Mouse (Mus musculus) midbrain, embryonic 14.5 days (tissue): ENCODE results near the gene Kif6. TPM values are rescaled to one million over a fixed set of nuclear protein-coding genes. Genes with fewer than 3 reads are reported as not detected.

Source experiments
- ATAC-seq: fragments of 200-750 bp; cut with Nextera tagmentation; 2 replicates; pipeline ENCODE4 v1.8.0; 2017; ENCODE audit warnings: moderate number of reproducible peaks, moderate library complexity; ENCODE audit not compliant: low FRiP score, low TSS enrichment
- DNase-seq: peaks from one replicate; pipeline ENCODE4 v3.0.0-alpha.2; 2015
- H3K27ac ChIP-seq: fragments of 300-500 bp; sonication (generic); replicated peaks from 2 replicates; pipeline ENCODE4 v1.5.1; 2014; ENCODE audit warnings: mild to moderate bottlenecking, low read depth, low read length, moderate library complexity
- H3K27me3 ChIP-seq: fragments of 300-500 bp; sonication (generic); 2 replicates; pipeline ENCODE4 v1.6.1; 2014; ENCODE audit warnings: low read length, control low read depth, mixed read lengths; ENCODE audit not compliant: control insufficient read depth, insufficient read depth
- H3K36me3 ChIP-seq: fragments of 300-500 bp; sonication (generic); 2 replicates; pipeline ENCODE4 v1.6.1; 2014; ENCODE audit warnings: low read length, control low read depth; ENCODE audit not compliant: control insufficient read depth, insufficient read depth
- H3K4me1 ChIP-seq: fragments of 300-500 bp; sonication (generic); 2 replicates; pipeline ENCODE4 v1.6.1; 2014; ENCODE audit warnings: mild to moderate bottlenecking, antibody characterized with exemption, low read length, control low read depth; ENCODE audit not compliant: control insufficient read depth, insufficient read depth
- H3K4me2 ChIP-seq: fragments of 300-500 bp; sonication (generic); 2 replicates; pipeline ENCODE4 v1.6.1; 2014; ENCODE audit warnings: mild to moderate bottlenecking, low read length, moderate library complexity
- H3K4me3 ChIP-seq: fragments of 300-500 bp; sonication (generic); replicated peaks from 2 replicates; pipeline ENCODE4 v1.5.1; 2014; ENCODE audit warnings: low read depth, low read length
- H3K9ac ChIP-seq: fragments of 300-500 bp; sonication (generic); replicated peaks from 2 replicates; pipeline ENCODE4 v1.6.1; 2014; ENCODE audit warnings: mild to moderate bottlenecking, low read length, moderate library complexity
- H3K9me3 ChIP-seq: fragments of 300-500 bp; sonication (generic); 2 replicates; pipeline ENCODE4 v1.6.1; 2016; ENCODE audit warnings: low read length, control low read depth, mixed read lengths; ENCODE audit not compliant: control insufficient read depth
- whole genome bisulfite sequencing: fragments of 180-500 bp; shearing (Covaris S2); extraction: QIAGEN DNeasy Blood & Tissue Kit; methylation state at CpG from one replicate; pipeline ENCODE4 v1.1.7; 2014; 5-methylcytosine and 5-hydroxymethylcytosine counted together
- polyA plus RNA-seq: library from polyadenylated mRNA; unstranded; fragments of >200 nt; fragmentation: Nextera tagmentation; extraction: Ambion mirVana; gene quantifications from 2 replicates; pipeline ENCODE4 v1.2.1, GENCODE M21; 2014

The Kif6 gene
- polyA plus RNA-seq, 1 experiment from 2014 or later = 2.4 TPM

DNA sequence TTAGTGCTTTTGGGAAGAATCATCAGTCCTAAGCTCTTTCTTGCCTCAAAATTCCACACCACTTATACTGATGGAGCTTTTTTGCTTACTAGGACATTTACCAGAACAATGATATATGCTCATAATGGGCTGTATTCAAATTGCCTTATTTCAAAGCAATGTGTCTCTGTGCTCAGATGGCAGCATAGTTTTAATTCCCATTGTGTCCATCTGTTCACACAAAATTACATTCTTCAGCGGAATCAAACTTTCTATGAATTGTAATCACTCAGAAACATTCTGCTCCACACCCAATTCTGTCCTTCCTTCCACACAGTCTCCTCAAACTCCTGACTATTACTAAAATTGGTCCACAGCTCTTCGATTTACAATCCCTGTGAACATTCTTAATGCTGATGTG is 94.3 kb downstream of the Kif6 start:
- no peaks in the 10 kb centered on the region for H3K4me1 ChIP-seq
- no peaks in the 10 kb centered on the region for H3K27me3 ChIP-seq
- WGBS = 80% methylated on average over 2 of the region's 2 CpGs
- DNase-seq = no peak
- no peak for ATAC-seq
- H3K9ac ChIP-seq = no peak overlapping the region
- H3K4me3 ChIP-seq = no peak overlapping the region
- no peaks in the 10 kb centered on the region for H3K36me3 ChIP-seq
- no peak overlapping the region for H3K27ac ChIP-seq
- H3K4me2 ChIP-seq = no peak overlapping the region
- H3K9me3 ChIP-seq = no peaks in the 10 kb centered on the region

DNA sequence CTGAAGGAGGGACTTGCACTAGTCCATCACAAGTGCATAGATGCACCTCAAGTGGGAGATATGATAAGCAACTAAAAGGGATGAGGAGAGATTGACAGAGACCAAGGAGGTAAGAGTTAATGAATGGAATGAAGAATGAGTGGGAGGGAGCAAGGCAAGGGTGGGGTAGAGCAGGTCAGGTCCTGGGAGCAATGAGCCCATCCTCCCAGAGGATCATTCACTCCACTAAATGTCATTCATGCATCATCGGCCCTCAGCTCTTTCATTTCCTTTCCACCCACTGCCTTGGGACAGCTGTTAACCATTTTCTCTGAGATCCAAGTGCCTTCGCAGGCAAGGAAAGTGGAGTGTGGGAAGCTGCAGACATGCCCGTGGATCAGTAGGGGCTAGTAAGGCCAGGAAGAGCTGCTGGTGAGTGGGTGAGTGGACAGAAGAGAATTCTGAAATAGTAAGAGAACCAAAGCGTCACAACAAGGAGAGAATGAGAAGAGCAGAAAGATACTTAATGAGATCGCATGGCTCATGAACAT is 95.2 kb downstream of the Kif6 start:
- ATAC-seq = no peak
- Histone ChIP-seq H3K4me2 (no peak overlapping the region), H3K9ac (no peak overlapping the region), H3K36me3 (no peaks in the 10 kb centered on the region), H3K27me3 (no peaks in the 10 kb centered on the region), H3K9me3 (no peaks in the 10 kb centered on the region), H3K4me1 (no peaks in the 10 kb centered on the region), H3K27ac (no peak overlapping the region), H3K4me3 (no peak overlapping the region)
- WGBS = 86% methylated on average over 5 of the region's 5 CpGs
- no peak for DNase-seq

DNA sequence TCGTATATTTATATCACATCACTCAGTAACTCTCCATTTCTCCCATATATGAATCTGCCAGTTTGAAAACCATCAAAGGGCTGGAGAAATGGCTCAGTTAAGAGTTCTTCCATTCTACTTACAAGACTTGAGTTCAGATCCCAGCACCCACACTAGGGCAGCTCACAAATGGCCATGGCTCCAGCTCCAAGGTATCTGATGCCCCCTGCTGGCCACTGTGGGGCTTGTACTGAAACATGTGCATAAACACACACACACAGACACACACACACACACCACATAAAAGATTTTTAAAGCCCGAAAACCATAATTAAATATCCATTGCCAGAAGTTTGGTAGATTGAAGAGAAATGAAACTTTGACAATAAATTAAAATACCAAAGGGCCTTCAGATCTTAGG is 111.3 kb downstream of the Kif6 start:
- no peaks in the 10 kb centered on the region for H3K27me3 ChIP-seq
- no peak overlapping the region for H3K9ac ChIP-seq
- H3K9me3 ChIP-seq = no peaks in the 10 kb centered on the region
- H3K36me3 ChIP-seq = no peaks in the 10 kb centered on the region
- no peak overlapping the region for H3K4me3 ChIP-seq
- no peaks in the 10 kb centered on the region for H3K4me1 ChIP-seq
- no peak for ATAC-seq
- no peak for DNase-seq
- H3K4me2 ChIP-seq = no peak overlapping the region
- H3K27ac ChIP-seq = no peak overlapping the region
- WGBS = 96% methylated on average over 2 of the region's 2 CpGs

DNA sequence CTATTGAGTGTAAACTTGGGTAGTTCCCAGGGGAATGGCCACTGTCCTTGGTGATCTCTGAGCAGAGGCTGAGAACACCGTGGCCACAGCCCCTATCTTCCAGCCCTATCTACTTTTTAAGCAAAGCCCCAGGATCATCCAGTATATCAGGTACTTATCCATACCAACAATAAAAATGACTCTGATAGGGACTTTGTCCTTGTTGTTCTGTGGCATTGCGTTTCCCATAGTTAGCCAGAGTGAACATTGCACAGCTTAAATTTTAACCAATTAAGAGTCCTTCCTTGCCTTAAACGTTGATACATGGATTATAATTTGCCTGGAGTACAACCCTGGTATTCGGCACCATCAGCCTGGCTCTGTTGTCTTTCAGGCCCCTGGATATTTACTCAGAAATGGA is 112.0 kb downstream of the Kif6 start:
- DNase-seq = no peak
- no peak overlapping the region for H3K4me3 ChIP-seq
- no peaks in the 10 kb centered on the region for H3K9me3 ChIP-seq
- H3K4me1 ChIP-seq = no peaks in the 10 kb centered on the region
- no peak overlapping the region for H3K27ac ChIP-seq
- ATAC-seq = no peak
- WGBS = 86% methylated on average over 4 of the region's 4 CpGs
- H3K27me3 ChIP-seq = no peaks in the 10 kb centered on the region
- H3K4me2 ChIP-seq = no peak overlapping the region
- H3K36me3 ChIP-seq = no peaks in the 10 kb centered on the region
- H3K9ac ChIP-seq = no peak overlapping the region

DNA sequence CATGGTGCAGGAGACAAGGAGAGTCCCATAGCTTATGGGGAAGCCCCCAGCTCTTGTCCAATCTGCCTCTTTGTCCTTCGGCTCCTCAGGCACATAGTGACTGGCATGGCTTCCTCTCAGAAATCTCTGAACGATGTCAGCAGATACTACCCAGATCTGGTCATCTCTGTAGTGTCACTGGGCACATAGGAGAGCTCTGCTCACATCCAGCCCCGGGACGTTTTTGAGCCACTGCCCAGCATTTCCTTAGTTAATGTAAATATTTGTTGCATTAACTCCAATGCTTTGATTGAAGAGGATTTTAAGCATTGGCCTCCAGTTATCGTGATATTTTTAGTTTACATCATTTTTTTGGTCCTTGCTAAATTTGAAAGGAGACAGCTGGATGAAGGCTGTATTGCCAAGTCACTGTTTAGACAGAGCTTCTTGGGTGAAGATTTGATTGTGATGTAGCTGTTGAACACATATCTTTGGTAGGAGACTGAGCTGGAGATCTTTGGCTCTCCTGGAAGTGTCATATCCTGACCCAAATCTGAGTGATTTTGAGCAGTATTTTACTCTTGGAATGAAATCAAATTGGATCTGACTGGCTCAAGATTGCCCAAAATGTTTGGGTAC is 112.6 kb downstream of the Kif6 start:
- Histone ChIP-seq H3K4me1 (no peaks in the 10 kb centered on the region), H3K27ac (no peak overlapping the region), H3K9ac (no peak overlapping the region), H3K4me2 (no peak overlapping the region), H3K4me3 (no peak overlapping the region), H3K36me3 (no peaks in the 10 kb centered on the region), H3K9me3 (no peaks in the 10 kb centered on the region), H3K27me3 (no peaks in the 10 kb centered on the region)
- 89% methylated on average over 5 of the region's 5 CpGs for WGBS
- no peak for ATAC-seq
- DNase-seq = no peak

DNA sequence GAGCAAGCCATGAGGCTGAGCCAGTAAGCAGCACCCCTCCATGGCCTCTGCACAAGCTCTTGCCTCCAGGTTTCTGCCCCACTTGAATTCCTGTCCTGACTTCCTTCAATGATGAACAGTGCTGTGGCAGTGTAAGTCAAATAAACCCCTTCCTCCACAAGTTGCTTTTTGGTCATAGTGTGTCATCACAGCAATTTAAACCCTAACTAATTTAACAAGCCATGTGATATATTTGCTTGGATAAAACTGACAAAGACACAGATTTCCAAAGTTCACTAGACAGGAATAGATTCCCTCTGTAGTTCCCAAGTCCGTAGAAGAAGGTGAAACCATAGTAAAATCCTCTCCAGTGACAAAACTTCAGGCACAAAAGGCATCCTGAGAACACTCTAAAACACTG is 114.9 kb downstream of the Kif6 start:
- DNase-seq = no peak
- Histone ChIP-seq H3K9ac (no peak overlapping the region), H3K9me3 (no peaks in the 10 kb centered on the region), H3K36me3 (no peaks in the 10 kb centered on the region), H3K27ac (no peak overlapping the region), H3K4me2 (no peak overlapping the region), H3K27me3 (no peaks in the 10 kb centered on the region), H3K4me3 (no peak overlapping the region), H3K4me1 (no peaks in the 10 kb centered on the region)
- WGBS = 93% methylated on average over 1 of the region's 1 CpGs
- no peak for ATAC-seq

DNA sequence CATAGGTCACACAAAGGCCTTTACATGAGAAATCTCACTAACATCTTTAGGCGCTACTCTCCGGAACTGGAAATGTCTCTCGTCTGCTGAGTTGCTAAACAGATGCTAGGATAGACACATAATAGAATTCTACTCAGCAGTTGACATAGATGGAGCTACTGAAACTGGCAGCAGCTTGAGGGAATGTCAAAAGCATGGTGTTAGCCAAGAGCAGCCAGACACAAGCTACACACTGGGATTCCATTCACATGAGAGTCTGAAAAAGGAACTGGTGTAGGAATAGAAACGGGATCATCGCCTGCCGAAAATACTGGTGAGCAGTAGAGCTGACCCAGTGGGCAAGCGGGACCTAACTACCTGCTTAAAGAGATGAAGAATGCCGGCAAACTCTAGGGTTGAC is 117.8 kb downstream of the Kif6 start:
- Histone ChIP-seq H3K4me2 (no peak overlapping the region), H3K4me3 (no peak overlapping the region), H3K27me3 (no peaks in the 10 kb centered on the region), H3K9ac (no peak overlapping the region), H3K36me3 (no peaks in the 10 kb centered on the region), H3K9me3 (no peaks in the 10 kb centered on the region), H3K4me1 (no peaks in the 10 kb centered on the region), H3K27ac (no peak overlapping the region)
- no peak for ATAC-seq
- no peak for DNase-seq
- 93% methylated on average over 8 of the region's 8 CpGs for WGBS

DNA sequence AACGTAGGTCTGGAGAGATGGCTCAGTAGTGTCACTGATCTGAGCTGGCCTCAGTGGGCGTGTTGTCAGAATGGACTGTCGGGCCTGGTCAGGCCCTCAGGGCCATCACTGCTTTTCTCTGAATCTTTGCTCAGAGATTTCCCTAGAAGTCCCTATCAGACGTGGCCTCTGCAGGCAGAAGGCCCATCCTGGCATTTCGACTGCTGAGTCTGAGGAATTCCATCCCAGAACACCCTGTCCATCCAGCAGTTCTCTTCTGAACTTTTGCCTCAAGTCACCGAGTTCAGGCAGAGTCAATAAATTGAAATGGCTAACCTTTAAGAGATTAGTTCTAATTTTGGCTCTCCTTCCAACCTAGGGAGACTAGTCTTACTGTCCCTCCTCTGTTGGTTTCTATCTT is 119.1 kb downstream of the Kif6 start:
- no peak overlapping the region for H3K9ac ChIP-seq
- DNase-seq (no peak), ATAC-seq (no peak)
- no peak overlapping the region for H3K4me2 ChIP-seq
- H3K27me3 ChIP-seq = no peaks in the 10 kb centered on the region
- H3K27ac ChIP-seq = no peak overlapping the region
- no peak overlapping the region for H3K4me3 ChIP-seq
- no peaks in the 10 kb centered on the region for H3K36me3 ChIP-seq
- no peaks in the 10 kb centered on the region for H3K4me1 ChIP-seq
- H3K9me3 ChIP-seq = no peaks in the 10 kb centered on the region
- WGBS = 88% methylated on average over 6 of the region's 6 CpGs

DNA sequence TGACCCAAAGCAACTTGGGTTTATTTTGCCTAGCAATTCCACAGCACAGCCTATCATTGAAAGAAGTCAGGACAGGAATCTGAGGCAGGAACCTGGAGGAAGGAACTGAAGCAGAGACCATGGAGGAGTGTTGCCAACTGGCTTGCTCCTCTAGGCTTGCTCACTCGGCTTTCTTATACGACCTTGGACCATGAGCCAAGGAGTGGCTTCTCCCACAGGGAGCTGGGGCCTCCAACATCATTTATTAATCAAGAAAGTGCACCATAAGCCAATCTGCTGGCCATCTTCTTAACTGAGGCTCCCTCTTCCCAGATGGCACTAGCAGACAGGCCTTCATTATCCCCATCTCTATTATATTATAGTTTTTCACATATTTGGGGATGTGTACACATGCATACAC is 119.8 kb downstream of the Kif6 start:
- no peak overlapping the region for H3K27ac ChIP-seq
- no peak overlapping the region for H3K4me3 ChIP-seq
- no peaks in the 10 kb centered on the region for H3K27me3 ChIP-seq
- H3K9me3 ChIP-seq = no peaks in the 10 kb centered on the region
- 87% methylated on average over 2 of the region's 2 CpGs for WGBS
- DNase-seq = no peak
- H3K4me1 ChIP-seq = no peaks in the 10 kb centered on the region
- ATAC-seq = no peak
- H3K9ac ChIP-seq = no peak overlapping the region
- H3K36me3 ChIP-seq = no peaks in the 10 kb centered on the region
- H3K4me2 ChIP-seq = no peak overlapping the region
